Mouse (Mus musculus) inflammation-experienced regulatory T-cells, adult 16 weeks (primary cell): ENCODE data around the gene Opa1. TPM values are rescaled to one million over a fixed set of nuclear protein-coding genes. Genes with fewer than 3 reads are reported as not detected.

Experiments used
- polyA plus RNA-seq: library from polyadenylated mRNA; unstranded; fragments of 100-300 nt; shearing (Covaris generic); gene quantifications from one replicate; pipeline ENCODE4 v1.2.1, GENCODE M21; 2017

Gene Opa1
- 51.4 TPM for polyA plus RNA-seq

GRCm38 (mm10) chr16:29579167-29579786 is at the start of gene Opa1:
Opa1 (plus strand) TSS chr16:29579334.

GRCm38 (mm10) chr16:29544829-29545228 is 34.3 kb upstream of the Opa1 start, which contains the start of gene Atp13a4:
Atp13a4 (minus strand) TSS chr16:29544864.

Other genes starting within 250 kb of the Opa1 start
- not detected for gene Atp13a5, start 200.6 kb upstream of the Opa1 start, polyA plus RNA-seq
- gene Atp13a4, start 34.5 kb upstream of the Opa1 start, polyA plus RNA-seq, result not detected